Mouse (Mus musculus) adrenal gland, adult 18-20 months (tissue): Measurements from ENCODE around the gene Vmn2r69. TPM values are rescaled to one million over a fixed set of nuclear protein-coding genes. Genes with fewer than 3 reads are reported as not detected.

Experiments
- DNase-seq, 2 experiments: peaks; one replicate each; pipeline ENCODE4 v3.0.0; 2021 to 2022; ENCODE audit warnings: low spot score in 2 of 2
- long read RNA-seq, 2 experiments: library from polyadenylated mRNA; stranded (forward); transcript quantifications; one replicate each; pipeline ENCODE4 v2.0.0; 2021
- total RNA-seq, 2 experiments: library from RNA; stranded (reverse); gene quantifications; 1 replicate in 1 of 2; 2 replicates in 1 of 2; pipeline ENCODE4 v1.2.3; 2021

Vmn2r69 gene
- total RNA-seq = not detected
- long read RNA-seq, experiment 1 = 0 reads
- long read RNA-seq, experiment 2 = 0 reads

DNA sequence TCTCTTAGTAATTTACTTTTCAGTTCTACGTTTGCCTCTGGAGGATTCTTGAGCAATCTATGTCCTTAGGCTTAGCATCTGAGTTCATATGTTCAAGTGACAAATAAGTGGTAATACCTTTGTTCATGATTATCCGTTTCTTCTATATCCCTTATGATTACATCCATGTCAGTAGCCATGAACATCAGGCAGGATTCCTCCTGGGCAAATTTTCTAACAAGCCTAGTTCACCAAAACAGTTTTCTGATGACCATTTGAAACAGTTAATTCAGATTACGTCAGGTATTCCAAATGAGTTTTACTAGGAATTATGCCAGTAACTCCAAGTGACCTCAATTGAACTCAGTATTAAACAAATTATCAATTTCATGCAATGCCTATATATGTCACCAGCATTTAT, at the start of gene Vmn2r69:
Vmn2r69 (minus strand) TSS at position 101 of the 400 bp plus-strand sequence.
- DNase-seq = no peak

Other genes with a start within 250 kb of the Vmn2r69 start
- gene Vmn2r68, start 178.1 kb downstream of the Vmn2r69 start, total RNA-seq = not detected
- gene Vmn2r71, start 147.2 kb upstream of the Vmn2r69 start, total RNA-seq = not detected
- gene Vmn2r70, start 153.3 kb upstream of the Vmn2r69 start, total RNA-seq = not detected